Mouse (Mus musculus) heart, embryonic 12.5 days (tissue): Measurements from ENCODE around the gene Rbm15b. TPM values are rescaled to one million over a fixed set of nuclear protein-coding genes. Genes with fewer than 3 reads are reported as not detected.

Source experiments
- ATAC-seq: fragments of 200-750 bp; cut with Nextera tagmentation; 2 replicates; pipeline ENCODE4 v1.8.0; 2017; ENCODE audit warnings: moderate TSS enrichment, moderate library complexity; ENCODE audit not compliant: insufficient number of reproducible peaks, low FRiP score
- H3K27ac ChIP-seq: fragments of 300-500 bp; sonication (generic); 2 replicates; pipeline ENCODE4 v1.5.1; 2016; ENCODE audit warnings: mild to moderate bottlenecking, moderate library complexity; ENCODE audit not compliant: poor library complexity, severe bottlenecking
- H3K27me3 ChIP-seq: fragments of 300-500 bp; sonication (generic); replicated peaks from 2 replicates; pipeline ENCODE4 v1.6.1; 2016; ENCODE audit warnings: mild to moderate bottlenecking, moderate library complexity
- H3K36me3 ChIP-seq: fragments of 300-500 bp; sonication (generic); 2 replicates; pipeline ENCODE4 v1.6.1; 2016; ENCODE audit warnings: mild to moderate bottlenecking, moderate library complexity
- H3K4me1 ChIP-seq: fragments of 300-500 bp; sonication (generic); replicated peaks from 2 replicates; pipeline ENCODE4 v1.6.1; 2016; ENCODE audit warnings: mild to moderate bottlenecking
- H3K4me2 ChIP-seq: fragments of 300-500 bp; sonication (generic); 2 replicates; pipeline ENCODE4 v1.6.1; 2016; ENCODE audit warnings: mild to moderate bottlenecking, moderate library complexity
- H3K4me3 ChIP-seq: fragments of 300-500 bp; sonication (generic); 2 replicates; pipeline ENCODE4 v1.5.1; 2016; ENCODE audit warnings: mild to moderate bottlenecking
- H3K9ac ChIP-seq: fragments of 300-500 bp; sonication (generic); 2 replicates; pipeline ENCODE4 v1.6.1; 2016; ENCODE audit warnings: mild to moderate bottlenecking, moderate library complexity
- H3K9me3 ChIP-seq: fragments of 300-500 bp; sonication (generic); replicated peaks from 2 replicates; pipeline ENCODE4 v1.6.1; 2016; ENCODE audit warnings: mild to moderate bottlenecking, moderate library complexity
- WGBS: fragments of 180-500 bp; shearing (Covaris S2); methylation state at CpG from one replicate; pipeline ENCODE4 v1.1.7; 2016; 5-methylcytosine and 5-hydroxymethylcytosine counted together
- polyA plus RNA-seq: library from polyadenylated mRNA; unstranded; fragments of >200 nt; fragmentation: Nextera tagmentation; extraction: Ambion mirVana; gene quantifications from 2 replicates; pipeline ENCODE4 v1.2.1, GENCODE M21; 2016

Gene Rbm15b
- 9.2 and 9.3 TPM in 2 replicates for polyA plus RNA-seq

DNA sequence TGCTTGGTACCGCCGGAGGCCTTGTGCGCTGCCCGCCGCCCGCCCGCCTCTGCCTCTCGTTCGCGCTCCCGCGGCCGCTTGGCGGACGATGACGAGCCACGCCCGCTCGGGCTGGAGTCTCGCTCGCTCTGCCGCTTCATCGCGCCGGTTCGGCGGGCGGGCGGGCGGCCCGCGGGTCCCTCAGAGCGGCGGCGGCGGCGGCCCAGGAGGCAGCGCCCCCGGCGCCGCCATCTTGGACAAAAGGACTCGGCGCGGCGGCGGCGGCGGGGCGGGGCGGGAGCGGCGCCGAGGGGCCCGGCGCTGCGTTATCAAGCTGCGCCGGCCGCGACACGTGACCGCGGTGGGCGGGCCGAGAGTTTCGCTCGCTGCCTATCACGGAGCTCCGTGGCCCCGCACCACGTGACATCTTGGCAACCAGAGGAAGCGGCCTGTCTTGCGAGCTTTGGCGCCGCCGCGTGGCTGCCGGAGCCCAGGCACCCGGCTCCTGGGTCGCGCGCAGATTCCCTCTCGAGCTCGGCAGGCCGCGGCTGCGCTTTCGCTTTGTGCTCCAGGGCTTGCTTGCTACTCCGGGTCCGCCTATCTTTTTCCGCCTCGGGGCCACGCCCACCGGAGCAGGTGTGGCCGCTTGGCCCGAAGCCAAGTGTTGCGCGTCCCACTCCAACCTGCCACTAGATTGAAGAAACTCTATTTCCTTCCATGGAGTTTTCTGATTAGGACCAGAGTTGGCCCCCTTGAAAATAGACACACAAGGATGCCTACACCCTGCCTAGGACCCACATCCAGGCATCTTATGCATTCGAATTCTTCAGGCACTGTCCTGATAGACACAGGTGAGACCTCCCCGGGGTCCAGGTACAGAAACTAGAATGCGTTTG, at the start of gene Rbm15b:
Rbm15b (minus strand) TSS at position 601 of the 875 bp plus-strand sequence.
- WGBS = 2% methylated on average over 100 of the region's 101 CpGs
- H3K36me3 ChIP-seq = peaks cover 54% of the 10 kb centered on the region
- peak within 1 kb of the TSS; percentile 97 for H3K9ac ChIP-seq
- H3K27me3 ChIP-seq = no peaks in the 10 kb centered on the region
- H3K4me3 ChIP-seq = peak within 1 kb of the TSS; percentile 86
- H3K4me1 ChIP-seq = peaks cover 60% of the 10 kb centered on the region
- peak; percentile 90 for ATAC-seq
- H3K9me3 ChIP-seq = no peaks in the 10 kb centered on the region
- peak within 1 kb of the TSS; percentile 93 for H3K27ac ChIP-seq
- peak within 1 kb of the TSS; percentile 100 for H3K4me2 ChIP-seq

- Histone ChIP-seq H3K4me3 (no peak overlapping the region), H3K4me1 (no peaks in the 10 kb centered on the region), H3K9me3 (no peaks in the 10 kb centered on the region), H3K27ac (no peak overlapping the region), H3K9ac (no peak overlapping the region), H3K27me3 (no peaks in the 10 kb centered on the region), H3K4me2 (no peak overlapping the region), H3K36me3 (no peaks in the 10 kb centered on the region)
- no peak for ATAC-seq
- WGBS = 85% methylated on average over 1 of the region's 1 CpGs
Measured at GRCm38 (mm10) chr9:106934998-106935397, 47.8 kb upstream of the Rbm15b start.

DNA sequence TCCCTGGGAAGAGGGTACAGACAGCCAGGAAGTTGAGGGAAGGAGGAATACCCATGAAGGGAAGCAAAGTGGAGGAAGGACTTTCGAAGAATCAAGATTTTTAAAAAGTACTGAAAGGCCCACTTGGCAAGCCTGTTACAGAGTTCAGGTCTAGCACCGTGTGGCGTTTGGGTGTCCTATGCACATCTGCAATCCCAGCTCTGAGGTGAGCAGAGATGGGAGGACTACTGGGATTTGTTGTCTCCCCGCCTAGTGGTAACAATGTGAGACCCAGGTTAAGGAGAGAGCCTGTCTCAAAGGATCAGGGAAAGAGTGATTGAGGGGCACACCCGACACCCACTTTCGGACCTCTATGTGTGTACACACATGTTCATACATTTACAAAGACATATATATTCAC, 27.6 kb upstream of the Rbm15b start:
- H3K27me3 ChIP-seq = no peaks in the 10 kb centered on the region
- WGBS = 76% methylated on average over 6 of the region's 6 CpGs
- H3K27ac ChIP-seq = no peak overlapping the region
- no peaks in the 10 kb centered on the region for H3K9me3 ChIP-seq
- H3K4me3 ChIP-seq = no peak overlapping the region
- H3K9ac ChIP-seq = no peak overlapping the region
- no peaks in the 10 kb centered on the region for H3K36me3 ChIP-seq
- H3K4me2 ChIP-seq = no peak overlapping the region
- no peak for ATAC-seq
- no peaks in the 10 kb centered on the region for H3K4me1 ChIP-seq

DNA sequence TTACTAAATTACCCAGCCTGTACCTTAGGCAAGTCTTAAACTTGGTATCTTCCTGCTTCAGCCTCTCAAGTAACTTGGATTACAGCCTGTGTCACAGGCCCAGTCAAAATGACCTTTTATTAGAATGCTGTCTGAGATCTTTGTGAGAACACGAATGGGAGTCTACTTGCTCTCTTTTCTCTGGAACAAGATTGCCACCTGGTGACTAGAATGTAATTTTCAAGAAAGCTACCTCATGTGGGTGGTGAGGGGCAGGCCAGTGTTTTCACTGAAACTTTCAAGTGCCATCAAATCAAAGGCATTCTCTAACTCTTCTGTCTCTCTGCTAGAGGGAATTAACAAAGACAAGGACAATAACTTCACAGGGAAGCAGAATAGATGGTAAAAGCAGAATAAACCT, 26.5 kb upstream of the Rbm15b start:
- Histone ChIP-seq H3K27me3 (no peaks in the 10 kb centered on the region), H3K4me3 (no peak overlapping the region), H3K4me2 (no peak overlapping the region), H3K9me3 (no peaks in the 10 kb centered on the region), H3K4me1 (no peaks in the 10 kb centered on the region), H3K27ac (no peak overlapping the region), H3K9ac (no peak overlapping the region), H3K36me3 (no peaks in the 10 kb centered on the region)
- ATAC-seq = no peak
- 5% methylated on average over 1 of the region's 1 CpGs for WGBS

GRCm38 (mm10) chr9:106911624-106912023, 24.4 kb upstream of the Rbm15b start:
- H3K4me1 ChIP-seq = no peaks in the 10 kb centered on the region
- no peaks in the 10 kb centered on the region for H3K36me3 ChIP-seq
- H3K27ac ChIP-seq = no peak overlapping the region
- no peak overlapping the region for H3K9ac ChIP-seq
- no peaks in the 10 kb centered on the region for H3K9me3 ChIP-seq
- no peak overlapping the region for H3K4me3 ChIP-seq
- no peaks in the 10 kb centered on the region for H3K27me3 ChIP-seq
- WGBS = 32% methylated on average over 1 of the region's 1 CpGs
- no peak overlapping the region for H3K4me2 ChIP-seq
- ATAC-seq = no peak

- WGBS = 45% methylated on average over 5 of the region's 5 CpGs
- H3K27me3 ChIP-seq = no peaks in the 10 kb centered on the region
- no peak for ATAC-seq
- no peak overlapping the region for H3K4me2 ChIP-seq
- no peaks in the 10 kb centered on the region for H3K36me3 ChIP-seq
- H3K4me3 ChIP-seq = no peak overlapping the region
- H3K9ac ChIP-seq = no peak overlapping the region
- no peaks in the 10 kb centered on the region for H3K4me1 ChIP-seq
- no peaks in the 10 kb centered on the region for H3K9me3 ChIP-seq
- no peak overlapping the region for H3K27ac ChIP-seq
Measured at GRCm38 (mm10) chr9:106908715-106909114, 21.5 kb upstream of the Rbm15b start.

- 70% methylated on average over 3 of the region's 3 CpGs for WGBS
- no peak overlapping the region for H3K9ac ChIP-seq
Measured at GRCm38 (mm10) chr9:106908174-106908573, 20.9 kb upstream of the Rbm15b start.

DNA sequence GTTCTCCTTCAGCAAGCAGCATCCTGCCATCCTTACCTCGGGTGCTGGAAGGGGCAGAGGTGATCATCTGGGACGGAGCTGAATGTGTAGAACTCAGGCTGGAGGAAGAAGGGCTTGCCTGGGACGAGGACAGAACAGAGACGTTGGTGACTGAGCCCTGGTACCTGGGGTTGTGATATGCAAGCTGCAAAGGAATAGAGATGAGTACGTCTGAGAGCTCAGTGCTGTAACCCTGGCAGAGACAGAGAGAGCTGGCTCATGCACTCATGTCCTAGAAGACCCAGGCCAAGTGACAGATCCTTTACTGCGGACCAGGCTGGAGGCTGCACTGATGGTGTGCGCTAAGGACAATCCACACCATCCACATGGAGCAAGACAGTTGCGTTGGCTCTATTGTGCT, 19.4 kb upstream of the Rbm15b start:
- Histone ChIP-seq H3K9me3 (no peaks in the 10 kb centered on the region), H3K4me1 (no peaks in the 10 kb centered on the region), H3K27ac (no peak overlapping the region), H3K27me3 (no peaks in the 10 kb centered on the region), H3K4me3 (no peak overlapping the region), H3K36me3 (no peaks in the 10 kb centered on the region), H3K4me2 (no peak overlapping the region), H3K9ac (no peak overlapping the region)
- ATAC-seq = no peak
- 84% methylated on average over 8 of the region's 8 CpGs for WGBS

More at GRCm38 (mm10) chr9:106908174-106908573, 20.9 kb upstream of the Rbm15b start:
- no peak overlapping the region for H3K27ac ChIP-seq
- ATAC-seq = no peak
- no peaks in the 10 kb centered on the region for H3K36me3 ChIP-seq
- H3K27me3 ChIP-seq = no peaks in the 10 kb centered on the region
- no peak overlapping the region for H3K4me3 ChIP-seq
- no peak overlapping the region for H3K4me2 ChIP-seq
- H3K9me3 ChIP-seq = no peaks in the 10 kb centered on the region
- H3K4me1 ChIP-seq = no peaks in the 10 kb centered on the region

DNA sequence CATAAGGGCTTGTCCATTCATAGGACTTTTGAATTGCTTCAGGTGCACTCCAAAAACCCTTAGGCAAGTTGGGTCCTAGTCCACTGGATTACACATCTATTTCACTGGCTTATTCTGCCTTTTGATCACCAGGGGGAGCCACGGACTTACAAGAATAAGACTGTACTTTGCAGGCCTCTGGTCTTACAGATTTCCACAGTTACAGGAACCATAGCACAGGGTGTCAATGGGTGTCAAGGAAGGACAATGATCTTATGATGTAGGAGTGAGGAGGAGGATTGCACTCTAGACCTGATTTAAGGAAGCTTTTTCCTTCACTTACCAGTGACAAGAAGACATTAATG, 16.5 kb upstream of the Rbm15b start:
- Histone ChIP-seq H3K9me3 (no peaks in the 10 kb centered on the region), H3K9ac (no peak overlapping the region), H3K4me1 (no peaks in the 10 kb centered on the region), H3K4me3 (no peak overlapping the region), H3K4me2 (no peak overlapping the region), H3K27me3 (no peaks in the 10 kb centered on the region), H3K36me3 (no peaks in the 10 kb centered on the region), H3K27ac (no peak overlapping the region)
- 7% methylated on average over 1 of the region's 1 CpGs for WGBS
- no peak for ATAC-seq

DNA sequence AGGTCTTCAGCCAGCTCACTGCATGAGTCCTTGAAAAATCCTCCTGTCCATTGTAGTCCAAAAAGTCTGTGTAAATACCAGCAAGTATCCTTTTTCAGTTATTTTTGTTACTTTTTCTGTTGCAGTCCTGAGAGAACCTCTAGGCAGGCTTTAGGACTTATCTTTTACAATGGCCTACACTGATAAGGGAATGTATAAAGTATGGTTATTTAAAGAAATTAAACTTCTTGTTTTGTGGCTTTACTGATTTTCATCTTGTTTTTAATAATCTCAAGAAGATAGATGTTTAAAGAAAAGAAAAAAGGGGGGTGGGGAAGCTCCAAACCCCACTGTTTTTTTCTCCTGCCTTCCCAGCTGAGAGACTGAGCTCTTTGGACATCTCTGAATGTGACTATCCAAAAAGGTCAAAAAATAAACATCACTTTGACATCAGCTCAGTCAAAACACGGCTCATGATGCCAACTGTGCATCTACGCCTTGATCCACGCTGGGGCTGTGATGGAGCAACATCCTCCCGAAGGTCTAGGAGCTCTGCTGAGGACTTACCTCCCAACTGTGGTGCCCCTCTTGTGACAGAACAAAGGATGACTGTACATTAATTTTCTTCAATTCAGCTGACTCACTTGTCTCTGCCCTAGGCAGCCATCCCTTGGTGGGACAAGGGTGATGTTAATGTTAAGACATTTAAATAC, 16.0 kb upstream of the Rbm15b start:
- Histone ChIP-seq H3K4me1 (no peaks in the 10 kb centered on the region), H3K9ac (no peak overlapping the region), H3K27ac (no peak overlapping the region), H3K4me3 (no peak overlapping the region), H3K4me2 (no peak overlapping the region), H3K27me3 (no peaks in the 10 kb centered on the region), H3K9me3 (no peaks in the 10 kb centered on the region), H3K36me3 (no peaks in the 10 kb centered on the region)
- no peak for ATAC-seq
- WGBS = 68% methylated on average over 4 of the region's 4 CpGs

DNA sequence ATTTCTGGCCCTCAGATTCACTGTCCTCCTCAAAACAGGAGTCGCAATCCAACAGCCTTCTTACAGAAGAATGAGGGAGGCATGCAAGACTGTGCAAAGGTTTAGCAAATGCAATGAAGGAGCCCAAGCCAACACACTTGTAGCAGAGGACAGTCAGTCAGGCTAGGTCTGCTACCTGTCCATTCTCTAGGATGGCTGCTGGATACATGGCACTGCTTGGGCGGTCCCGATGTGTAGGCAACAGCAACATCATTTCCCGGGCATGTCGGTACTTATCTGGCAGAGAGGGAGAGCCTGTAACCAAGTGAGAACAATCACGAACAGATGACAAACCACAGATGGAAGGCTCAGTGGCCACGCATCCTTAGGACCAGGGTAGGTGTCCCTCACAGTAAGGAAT, 14.4 kb upstream of the Rbm15b start:
- Histone ChIP-seq H3K9me3 (no peaks in the 10 kb centered on the region), H3K27ac (no peak overlapping the region), H3K4me1 (no peaks in the 10 kb centered on the region), H3K9ac (no peak overlapping the region), H3K4me2 (no peak overlapping the region), H3K27me3 (no peaks in the 10 kb centered on the region), H3K4me3 (no peak overlapping the region), H3K36me3 (no peaks in the 10 kb centered on the region)
- ATAC-seq = no peak
- WGBS = 72% methylated on average over 7 of the region's 7 CpGs
